Mouse (Mus musculus) skeletal muscle tissue, adult 2 months (tissue): ENCODE measurements around the gene Olfr487.
"Not testable (repeated sequence)": the region's sequence is repeated elsewhere in the genome, so short reads cannot be mapped to it uniquely, and the experiment has no call there.

Experiments used
- DNase-seq: peaks from one replicate; pipeline ENCODE4 v3.0.0-alpha.2; 2012; ENCODE audit warnings: low read depth, low spot score

Gene Olfr487

GRCm38 (mm10) chr7:108214536-108214935, at the start of gene Olfr487:
TSS of gene Olfr487 (minus strand) at chr7:108214636.
- DNase-seq, result not testable (repeated sequence)

GRCm38 (mm10) chr7:108258247-108258646, 43.8 kb upstream of the Olfr487 start, which contains the start of gene Olfr488:
TSS of gene Olfr488 (minus strand) at chr7:108258347.
- DNase-seq, result no peak

- DNase-seq, result no peak
These were observed 19.1 kb upstream of the Olfr487 start for GRCm38 (mm10) chr7:108233551-108233950.

GRCm38 (mm10) chr7:108196938-108197337, 17.5 kb downstream of the Olfr487 start:
- DNase-seq, result no peak

- not testable (repeated sequence) for DNase-seq
These were observed 18.1 kb downstream of the Olfr487 start for GRCm38 (mm10) chr7:108196337-108196736.

GRCm38 (mm10) chr7:108192714-108193113, 21.7 kb downstream of the Olfr487 start:
- DNase-seq, result not testable (repeated sequence)

- not testable (repeated sequence) for DNase-seq
These were observed 23.2 kb downstream of the Olfr487 start for GRCm38 (mm10) chr7:108191196-108191595.

GRCm38 (mm10) chr7:108185237-108185636, 29.2 kb downstream of the Olfr487 start:
- DNase-seq, result not testable (repeated sequence)

GRCm38 (mm10) chr7:108184401-108184800, 30.0 kb downstream of the Olfr487 start:
- not testable (repeated sequence) for DNase-seq

GRCm38 (mm10) chr7:108172642-108173041, 41.8 kb downstream of the Olfr487 start, which contains the start of gene Olfr486:
TSS of gene Olfr486 (minus strand) at chr7:108172742.
- not testable (repeated sequence) for DNase-seq

- no peak for DNase-seq
These were observed 54.7 kb downstream of the Olfr487 start, which contains the start of gene Olfr485 for GRCm38 (mm10) chr7:108159771-108160170. TSS of gene Olfr485 (minus strand) at chr7:108159871.
